Comparison of ENCODE assay signal across 8 mouse cellular contexts in genomic region chr17:80480855-80481224, GRCm38 (mm10). TPM values are rescaled to one million over a fixed set of nuclear protein-coding genes. Genes with fewer than 3 reads are reported as not detected.
A peak's percentile ranks its signal among the peaks of the same experiment; 100 is the strongest.
DNase-seq lines count a peak whose midpoint lies in the region; ATAC-seq lines count a peak whose summit lies in the region.

No protein-coding gene starts in this region.

- H3K4me3 ChIP-seq in lung, embryonic 15.5 days: peak overlapping the region; percentile 95
- H3K4me3 ChIP-seq in forebrain, embryonic 10.5 days: peak overlapping the region; percentile 95
- H3K4me3 ChIP-seq in limb, embryonic 10.5 days: peak overlapping the region; percentile 98
- peak overlapping the region; percentile 95 for H3K4me3 ChIP-seq in neural tube, embryonic 15.5 days (replicated peaks)

- WGBS in lung, embryonic 15.5 days: 40% methylated on average over 7 of the region's 7 CpGs
- WGBS in forebrain, embryonic 10.5 days: 41% methylated on average over 7 of the region's 7 CpGs
- WGBS in limb, embryonic 10.5 days: 56% methylated on average over 7 of the region's 7 CpGs
- 22% methylated on average over 7 of the region's 7 CpGs for WGBS in neural tube, embryonic 15.5 days

- no peak for DNase-seq in lung, adult 18-20 months
- no peak for DNase-seq in forebrain, embryonic 10.5 days (ENCODE audit: extremely low spot score, low spot score)
- DNase-seq in limb, embryonic 10.5 days (ENCODE audit: low spot score): no peak
- no peak for DNase-seq in adrenal gland, adult 8-10 months
- DNase-seq in left cerebral cortex, postnatal 10 days (ENCODE audit: extremely low spot score in 1 of 2, low spot score in 2 of 2): no peak

- no peak for ATAC-seq in lung, embryonic 15.5 days (ENCODE audit: borderline replicate concordance, extremely low read depth, low FRiP score, low TSS enrichment)
- no peak for ATAC-seq in neural tube, embryonic 15.5 days (ENCODE audit: low FRiP score)
- no peak for ATAC-seq in megakaryocyte progenitor cell, adult 5-6 weeks (replicated peaks; ENCODE audit: poor library complexity)

- peak overlapping the region; percentile 96 for H3K27ac ChIP-seq in lung, embryonic 15.5 days
- H3K27ac ChIP-seq in forebrain, embryonic 10.5 days: peak overlapping the region; percentile 97
- H3K27ac ChIP-seq in limb, embryonic 10.5 days: peak overlapping the region; percentile 97
- peak overlapping the region; percentile 97 for H3K27ac ChIP-seq in neural tube, embryonic 15.5 days (replicated peaks)

- no peaks in the 10 kb centered on the region for H3K9me3 ChIP-seq in lung, embryonic 15.5 days
- H3K9me3 ChIP-seq in forebrain, embryonic 10.5 days: no peaks in the 10 kb centered on the region
- H3K9me3 ChIP-seq in limb, embryonic 10.5 days (replicated peaks): no peaks in the 10 kb centered on the region
- H3K9me3 ChIP-seq in neural tube, embryonic 15.5 days (replicated peaks): no peaks in the 10 kb centered on the region

- H3K27me3 ChIP-seq in lung, embryonic 15.5 days: no peaks in the 10 kb centered on the region
- no peaks in the 10 kb centered on the region for H3K27me3 ChIP-seq in forebrain, embryonic 10.5 days (ENCODE audit: poor library complexity, severe bottlenecking)
- H3K27me3 ChIP-seq in limb, embryonic 10.5 days (ENCODE audit: low read depth, poor library complexity, severe bottlenecking): no peaks in the 10 kb centered on the region
- H3K27me3 ChIP-seq in neural tube, embryonic 15.5 days (replicated peaks): no peaks in the 10 kb centered on the region

- intact Hi-C loops in left cerebral cortex, postnatal 10 days (cut with DNase I): loop anchor here (5.0 kb wide), 1 partner anchor 71 kb away; no protein-coding TSS in a partner anchor

- no peaks in the 10 kb centered on the region for H3K36me3 ChIP-seq in lung, embryonic 15.5 days
- H3K36me3 ChIP-seq in forebrain, embryonic 10.5 days (replicated peaks): peaks cover 23% of the 10 kb centered on the region
- peaks cover 24% of the 10 kb centered on the region for H3K36me3 ChIP-seq in limb, embryonic 10.5 days
- H3K36me3 ChIP-seq in neural tube, embryonic 15.5 days: no peaks in the 10 kb centered on the region

- H3K4me2 ChIP-seq in lung, embryonic 15.5 days: peak overlapping the region; percentile 65
- H3K4me2 ChIP-seq in neural tube, embryonic 15.5 days: peak overlapping the region; percentile 67

- H3K4me1 ChIP-seq in lung, embryonic 15.5 days: peaks cover 27% of the 10 kb centered on the region
- peaks cover 49% of the 10 kb centered on the region for H3K4me1 ChIP-seq in forebrain, embryonic 10.5 days
- H3K4me1 ChIP-seq in limb, embryonic 10.5 days: peaks cover 35% of the 10 kb centered on the region
- H3K4me1 ChIP-seq in neural tube, embryonic 15.5 days: peaks cover 28% of the 10 kb centered on the region

- peak overlapping the region; percentile 92 for H3K9ac ChIP-seq in lung, embryonic 15.5 days
- peak overlapping the region; percentile 98 for H3K9ac ChIP-seq in neural tube, embryonic 15.5 days (replicated peaks)

RNA-seq across cellular contexts. Expression of gene Sos1, which starts 0.6 kb away (rescaled TPM):
- polyA plus RNA-seq in lung, embryonic 15.5 days (2015; fragmentation: Nextera tagmentation; extraction: Ambion mirVana): 4.5 TPM in 2 replicates
- polyA plus RNA-seq in forebrain, embryonic 10.5 days (2016; fragmentation: Nextera tagmentation; extraction: Ambion mirVana): 4.3 and 4.8 TPM in 2 replicates
- polyA plus RNA-seq in limb, embryonic 10.5 days (2016; fragmentation: Nextera tagmentation; extraction: Ambion mirVana): 4.2 and 4.6 TPM in 2 replicates
- polyA plus RNA-seq in neural tube, embryonic 15.5 days (2015; fragmentation: Nextera tagmentation; extraction: Ambion mirVana): 6.8 and 7.9 TPM in 2 replicates
- 21.1 and 22.9 TPM in 2 replicates for total RNA-seq in megakaryocyte progenitor cell, adult 5-6 weeks (2015)
- 5.7 and 9.0 TPM in 2 replicates for total RNA-seq in megakaryocyte progenitor cell, adult 5-6 weeks (2017)
- 10 to 100 TPM; 27.2 to 34.2 (median 32.0) TPM for total RNA-seq in adrenal gland, adult 8-10 months (2022)
- total RNA-seq in left cerebral cortex, postnatal 10 days (2021): 10 to 100 TPM; 34.0 to 35.6 TPM
